Mouse (Mus musculus) spleen, adult 2 months (tissue): Measurements from ENCODE around the gene Chek2.

Source experiments
- CTCF ChIP-seq: fragments of 200-500 bp; IDR thresholded peaks from 2 replicates; pipeline ENCODE4 v1.5.1; 2011; ENCODE audit warnings: mild to moderate bottlenecking, inconsistent platforms; ENCODE audit not compliant: insufficient read depth, insufficient read length, insufficient replicate concordance; ENCODE audit errors: extremely low read depth
- POLR2A ChIP-seq: fragments of 200-500 bp; IDR thresholded peaks from 2 replicates; pipeline ENCODE4 v1.6.1; 2011; ENCODE audit warnings: low read depth, low read length, inconsistent platforms

DNA sequence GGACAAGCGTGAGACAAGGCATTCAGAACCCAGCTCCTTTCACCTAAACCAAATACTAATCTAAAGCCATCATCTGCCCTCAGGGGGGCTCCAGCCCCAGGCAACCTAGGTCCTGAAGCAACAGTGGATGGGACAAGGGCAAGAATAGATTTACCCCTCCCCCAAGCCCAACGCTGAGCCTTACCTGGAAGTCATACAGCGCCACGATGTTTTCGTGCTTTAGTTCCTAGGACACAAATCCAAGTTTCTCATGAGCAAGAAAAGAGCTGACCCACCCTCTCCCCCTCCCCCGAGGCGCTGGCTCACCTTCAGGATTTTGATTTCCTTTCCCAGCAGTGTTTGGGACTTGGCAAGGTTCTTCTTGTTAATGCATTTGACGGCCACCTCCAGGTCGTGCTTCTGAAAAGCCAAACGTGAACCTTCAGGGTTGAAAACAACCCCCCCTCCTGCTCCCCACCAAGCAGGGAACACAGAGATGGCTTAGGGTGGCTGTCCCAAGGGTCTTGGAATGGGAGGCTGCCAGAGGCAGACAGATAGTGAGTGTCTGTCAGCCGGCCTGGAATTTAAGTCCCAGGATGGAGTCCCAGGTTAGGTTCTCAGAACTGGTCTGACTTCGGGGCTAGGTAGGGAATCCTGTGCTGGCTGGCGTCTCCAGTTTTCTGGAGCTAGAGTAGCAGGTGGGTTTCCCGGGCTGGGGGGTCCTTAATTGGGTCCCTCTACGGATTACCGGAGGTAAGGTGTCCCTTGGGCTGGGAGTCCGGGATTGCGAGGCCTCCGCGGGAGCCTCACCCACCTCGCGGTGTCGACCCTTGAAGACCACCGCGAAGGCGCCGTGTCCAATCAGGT, 30.7 kb upstream of the Chek2 start:
- no peak for TF ChIP-seq CTCF
- TF ChIP-seq POLR2A, result no peak
